Mouse (Mus musculus) thymus, postnatal 10 days (tissue): ENCODE results near the gene Trpm8.

Source experiments
- DNase-seq, 2 experiments: peaks; one replicate each; pipeline ENCODE4 v3.0.0; 2021; ENCODE audit warnings: low spot score in 2 of 2

The Trpm8 gene

GRCm38 (mm10) chr1:88431262-88431661, 153.8 kb downstream of the Trpm8 start:
- no peak for DNase-seq

- DNase-seq = no peak
Measured at GRCm38 (mm10) chr1:88432601-88433000, 155.1 kb downstream of the Trpm8 start.

GRCm38 (mm10) chr1:88433096-88433883, 155.8 kb downstream of the Trpm8 start:
- DNase-seq = no peak

- DNase-seq = no peak
Measured at GRCm38 (mm10) chr1:88434057-88434456, 156.6 kb downstream of the Trpm8 start.

- no peak for DNase-seq
Measured at GRCm38 (mm10) chr1:88437206-88438126, 160.0 kb downstream of the Trpm8 start.
